Mouse (Mus musculus): ENCODE results near the gene Olah. TPM values are rescaled to one million over a fixed set of nuclear protein-coding genes. Genes with fewer than 3 reads are reported as not detected.

The Olah gene
- total RNA-seq, 1 experiment from 2014 or later: not detected

Other genes with a start within 250 kb of the Olah start
- gene Nmt2, start 113.0 kb downstream of the Olah start, total RNA-seq (2017): 18.0 to 31.9 TPM (median 18.3 TPM) in 3 replicates
- 1.8 to 9.9 TPM (median 4.4 TPM) in 3 replicates for gene Rpp38, start 64.6 kb downstream of the Olah start, total RNA-seq (2017)
- 4.5 TPM in 1 of 3 replicates, not detected in the others for gene Acbd7, start 61.0 kb downstream of the Olah start, total RNA-seq (2017)
- 2.1 to 6.9 TPM in 2 of 3 replicates, not detected in the other for gene Meig1, start 25.4 kb upstream of the Olah start, total RNA-seq (2017)
- gene Dclre1c, start 26.9 kb upstream of the Olah start, total RNA-seq (2017): 18.0 to 38.5 TPM (median 22.6 TPM) in 3 replicates
- gene Suv39h2, start 77.8 kb upstream of the Olah start, total RNA-seq (2017): 0.11 to 4.4 TPM (median 0.87 TPM) in 3 replicates
- 6.8 to 13.6 TPM (median 9.7 TPM) in 3 replicates for gene Gm45902, start 115.6 kb upstream of the Olah start, total RNA-seq (2017)
- gene Hspa14, start 115.6 kb upstream of the Olah start, total RNA-seq (2017): 87.0 to 139 TPM (median 114 TPM) in 3 replicates
- 0.68 TPM in 1 of 3 replicates, not detected in the others for gene Cdnf, start 115.8 kb upstream of the Olah start, total RNA-seq (2017)
- 432 to 778 TPM (median 669 TPM) in 3 replicates for gene Fam107b, start 173.3 kb upstream of the Olah start, total RNA-seq (2017)

Data from monocyte, adult 5-6 weeks (primary cell).